Mouse (Mus musculus): Measurements from ENCODE around the gene Fam131b.

The Fam131b gene

DNA sequence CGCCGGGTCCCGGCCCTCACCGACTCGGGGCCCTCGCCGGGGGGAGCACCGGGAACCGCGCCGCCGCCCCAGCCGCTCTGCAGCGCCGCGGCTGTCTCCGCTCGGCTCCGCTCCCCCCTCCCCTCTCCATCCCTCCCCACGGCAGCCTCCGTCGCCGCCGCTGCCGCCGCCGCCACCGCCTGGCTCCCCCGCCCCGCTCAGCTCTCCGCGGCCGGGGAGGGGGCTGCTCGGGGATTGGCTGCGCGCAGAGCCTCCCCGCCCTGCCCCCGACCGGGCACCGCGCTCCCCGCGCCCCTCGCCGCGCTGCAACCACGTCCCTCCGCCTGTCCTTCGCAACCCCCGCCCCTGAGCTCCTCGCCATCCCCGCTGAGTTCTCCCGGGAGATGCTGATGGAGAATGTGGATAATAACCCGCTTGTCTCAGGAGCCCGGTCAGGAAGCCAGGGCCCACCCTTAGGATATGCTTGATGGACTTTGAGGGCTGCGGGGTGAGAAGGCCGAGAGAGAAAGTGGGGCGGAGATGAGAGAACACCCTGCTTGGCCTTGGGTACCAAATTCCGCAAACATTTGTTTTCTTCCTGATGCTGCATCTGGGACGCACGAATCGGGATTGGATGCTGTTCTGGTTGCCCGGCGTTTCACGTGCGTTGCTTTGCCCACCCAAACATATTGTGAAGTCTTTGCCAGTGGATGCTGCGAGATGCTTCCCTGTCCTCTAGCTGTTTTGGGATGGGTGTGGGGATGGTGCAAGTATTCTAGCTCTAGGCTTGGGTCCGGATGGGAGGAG lies at the start of gene Fam131b:
Fam131b (minus strand) TSS at position 162 of the 786 bp plus-strand sequence.
- in situ Hi-C loops (cut with MboI; ENCODE audit: low sequenced_read_pairs) = no loop called here

DNA sequence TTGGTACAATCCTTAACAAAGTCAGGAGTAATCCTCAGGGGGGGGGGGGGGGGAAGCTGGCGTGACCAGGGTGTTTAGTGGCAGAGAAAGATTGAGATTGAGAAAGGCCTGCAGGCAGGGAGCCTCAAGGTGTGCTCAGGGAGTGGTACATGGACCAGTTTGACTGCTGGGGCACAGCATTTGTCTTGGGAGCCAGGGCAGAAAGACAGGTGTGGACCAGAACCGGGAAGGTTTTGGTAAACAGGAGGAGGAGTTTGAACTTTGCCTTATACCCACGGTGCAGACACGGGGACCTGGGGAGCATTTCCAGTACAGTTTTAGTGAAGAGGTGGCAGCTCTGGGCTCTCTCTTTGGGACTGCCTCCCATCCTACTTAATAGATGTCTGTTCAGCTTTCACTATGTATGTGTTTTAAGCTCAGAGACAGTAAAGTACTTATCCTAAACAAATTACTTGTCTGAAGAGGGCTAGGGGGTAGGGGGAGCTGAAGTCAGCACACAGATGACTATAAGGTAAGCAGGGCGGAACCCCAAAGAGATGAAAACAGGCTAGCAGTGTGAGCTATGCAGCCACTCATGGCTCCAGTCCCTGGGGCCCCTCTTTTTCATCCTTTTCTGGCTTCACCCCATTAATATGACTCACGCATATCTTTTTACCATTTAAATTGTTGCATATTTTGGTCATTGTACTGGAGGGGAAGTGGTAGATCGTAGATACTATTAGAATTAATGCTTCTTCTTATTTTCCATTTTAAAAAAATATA lies 49.4 kb upstream of the Fam131b start:
- in situ Hi-C loops (cut with MboI; ENCODE audit: low sequenced_read_pairs) = no loop called here

DNA sequence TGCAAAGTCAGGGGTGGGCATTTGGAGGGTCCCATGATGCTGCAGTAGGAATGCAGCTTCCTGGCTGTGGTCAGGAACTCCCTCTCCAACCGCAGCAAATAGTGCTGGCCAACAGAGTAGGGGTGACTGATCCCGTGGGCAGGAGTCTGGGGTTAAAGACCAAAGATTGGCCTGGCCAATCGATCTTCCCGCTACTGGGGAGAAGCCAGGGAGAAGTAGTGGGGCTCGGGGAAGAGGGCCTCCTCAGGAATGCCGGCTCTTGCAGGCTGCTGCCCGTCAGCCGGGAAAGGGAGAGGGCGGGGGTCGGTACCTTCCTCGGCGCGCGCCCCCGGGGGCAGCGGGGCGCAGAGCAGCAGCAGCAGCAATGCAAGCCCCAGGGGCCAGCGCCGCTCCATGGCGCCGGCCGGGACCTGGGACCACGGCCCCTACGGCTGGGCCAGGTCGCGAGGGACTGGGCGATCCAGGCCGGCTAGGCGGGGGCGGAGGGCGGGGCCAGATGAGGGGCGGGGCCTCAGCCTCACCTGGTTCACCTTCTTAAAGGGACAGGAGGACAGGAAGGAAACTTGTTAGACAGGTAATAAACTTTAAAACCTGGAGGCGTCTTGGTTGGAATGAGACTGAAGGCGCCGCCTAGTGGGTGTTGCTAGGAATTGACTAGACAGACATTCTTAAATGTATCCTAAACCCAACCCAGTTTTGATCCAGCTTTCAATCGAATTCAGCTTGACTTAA lies 48.5 kb upstream of the Fam131b start, which contains the start of gene Epha1:
Epha1 (minus strand) TSS at position 453 of the 732 bp plus-strand sequence.
- in situ Hi-C loops (cut with MboI; ENCODE audit: low sequenced_read_pairs) = no loop called here

DNA sequence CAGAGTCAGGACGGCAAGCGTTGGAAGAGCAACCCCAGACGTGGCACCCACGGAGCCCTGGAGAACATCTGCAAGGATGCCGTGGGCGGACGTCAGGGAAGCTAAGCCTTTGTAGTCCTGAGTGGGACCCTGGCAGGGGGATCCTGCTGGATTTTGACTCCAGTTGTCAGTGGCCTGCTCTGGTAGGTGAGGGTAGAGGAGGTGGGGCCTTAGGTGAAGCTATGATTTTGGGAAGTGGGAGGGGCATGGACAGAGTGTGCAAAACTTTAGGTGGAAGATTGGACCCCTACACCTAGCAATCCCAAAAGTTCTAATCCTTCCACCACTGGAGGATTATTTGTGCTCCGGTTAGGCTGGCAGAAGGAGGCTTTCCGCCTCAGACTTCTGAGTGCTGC lies 48.0 kb upstream of the Fam131b start:
- in situ Hi-C loops (cut with MboI; ENCODE audit: low sequenced_read_pairs) = no loop called here

DNA sequence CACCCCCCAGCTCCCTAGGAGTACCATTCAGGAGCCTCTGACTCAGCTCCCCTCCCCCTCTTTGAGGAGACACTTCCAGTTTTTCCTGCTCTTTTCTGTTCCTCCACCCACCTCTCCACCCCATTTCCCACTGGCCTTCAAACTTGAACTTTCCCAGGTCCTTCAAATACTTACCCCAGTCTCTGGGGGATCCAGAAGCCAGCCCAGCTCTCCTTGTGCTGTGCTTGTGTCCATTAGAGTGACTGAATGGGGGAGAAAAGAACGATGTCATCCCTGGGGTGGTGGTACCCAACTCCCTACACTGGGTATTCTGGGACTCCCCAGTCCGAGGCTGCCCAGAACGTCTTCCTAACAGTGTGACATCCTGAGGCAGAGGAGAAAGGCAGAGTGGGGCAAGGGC lies 47.6 kb upstream of the Fam131b start:
- in situ Hi-C loops (cut with MboI; ENCODE audit: low sequenced_read_pairs) = no loop called here

DNA sequence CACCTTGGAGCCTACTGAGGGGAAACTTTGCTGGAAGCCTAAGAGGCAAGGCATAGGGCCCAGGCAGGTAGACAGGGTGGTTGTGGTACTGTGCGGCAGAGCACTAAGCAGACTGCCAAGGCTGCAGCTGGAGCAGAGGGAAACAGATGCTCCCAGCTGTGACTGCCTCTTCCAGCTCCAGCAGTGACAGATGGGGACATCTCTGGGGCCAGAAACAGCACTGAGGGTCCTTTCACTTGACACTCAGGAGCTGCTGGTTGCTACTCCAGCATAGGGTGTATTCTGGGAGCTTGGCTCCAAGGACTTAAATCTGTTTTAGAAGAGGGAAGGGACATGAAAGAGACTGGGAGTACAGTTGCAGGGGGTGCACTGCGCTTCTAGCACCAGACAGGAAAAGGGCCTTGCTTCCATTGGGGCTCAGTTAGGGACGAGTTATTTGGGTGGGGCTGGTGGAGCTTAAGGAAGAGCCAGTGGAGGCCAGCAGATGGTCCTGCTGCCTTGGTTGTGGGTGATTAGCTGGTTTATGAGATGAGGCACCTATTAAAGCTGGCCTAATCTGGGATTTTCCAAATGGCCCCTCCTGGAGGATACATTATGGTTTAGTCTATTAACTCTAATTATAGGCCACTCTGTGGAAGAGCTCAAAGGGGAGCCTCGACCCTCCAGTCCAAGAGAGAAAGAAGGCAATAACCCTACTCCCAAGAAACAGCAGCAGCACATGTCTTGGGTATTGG lies 46.4 kb upstream of the Fam131b start:
- in situ Hi-C loops (cut with MboI; ENCODE audit: low sequenced_read_pairs) = no loop called here

DNA sequence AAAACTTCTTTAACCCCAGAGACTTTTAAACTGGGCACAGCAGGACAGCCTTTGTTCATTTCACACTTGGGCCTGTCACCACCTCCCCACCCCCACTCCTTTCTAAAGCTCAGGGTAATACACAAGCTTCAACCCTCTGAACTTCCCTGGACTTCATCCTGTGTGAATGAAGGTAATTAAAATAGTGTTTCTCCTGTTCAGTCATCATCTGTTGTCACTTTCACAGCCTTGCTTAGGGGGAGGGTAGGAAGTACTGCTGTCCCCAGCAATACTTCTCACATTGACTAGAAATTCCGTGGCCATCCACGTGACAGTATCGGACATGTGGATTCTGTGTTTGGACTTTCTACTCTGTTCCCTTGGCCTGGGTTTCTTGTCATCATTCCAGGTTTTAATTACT lies 45.4 kb upstream of the Fam131b start:
- in situ Hi-C loops (cut with MboI; ENCODE audit: low sequenced_read_pairs) = no loop called here

DNA sequence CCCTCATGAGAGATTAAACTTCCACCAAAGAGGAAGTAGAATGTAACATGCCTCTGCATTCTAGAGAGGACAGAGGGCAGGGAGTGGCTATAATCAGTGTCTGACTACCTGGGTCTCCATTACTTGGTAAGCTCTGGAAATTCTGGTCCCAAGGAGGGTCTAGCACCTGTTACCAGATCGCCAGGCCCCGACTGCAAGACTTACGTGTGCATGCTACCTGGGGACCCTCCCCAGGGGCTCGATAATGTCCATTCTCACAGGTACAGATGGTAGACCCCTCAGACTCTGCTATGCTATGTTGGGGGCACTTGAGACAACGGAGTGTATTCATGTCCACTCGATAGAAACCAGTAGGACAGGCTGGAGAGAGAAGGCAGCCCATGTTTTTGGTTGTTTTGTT lies 40.8 kb upstream of the Fam131b start:
- in situ Hi-C loops (cut with MboI; ENCODE audit: low sequenced_read_pairs) = no loop called here

DNA sequence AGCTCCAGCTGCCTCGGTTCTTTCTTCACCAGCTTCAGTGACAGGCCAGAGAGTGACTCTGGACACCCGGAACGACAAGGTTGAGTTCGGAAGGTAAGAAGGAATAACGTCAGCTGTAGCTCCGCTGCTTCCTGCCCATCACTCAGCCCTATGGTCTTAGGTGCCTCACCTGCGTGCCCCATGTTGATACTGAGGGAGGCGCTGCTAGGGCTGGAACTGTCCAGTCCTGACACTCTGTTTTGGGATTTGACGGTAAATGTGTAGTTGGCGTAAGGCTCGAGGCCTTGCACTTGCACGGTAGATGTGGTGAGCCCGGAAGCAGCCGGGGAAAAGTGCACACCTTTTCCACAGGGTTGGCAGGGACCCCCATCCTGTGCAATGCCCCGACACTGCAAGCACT lies 40.2 kb upstream of the Fam131b start:
- in situ Hi-C loops (cut with MboI; ENCODE audit: low sequenced_read_pairs) = no loop called here

DNA sequence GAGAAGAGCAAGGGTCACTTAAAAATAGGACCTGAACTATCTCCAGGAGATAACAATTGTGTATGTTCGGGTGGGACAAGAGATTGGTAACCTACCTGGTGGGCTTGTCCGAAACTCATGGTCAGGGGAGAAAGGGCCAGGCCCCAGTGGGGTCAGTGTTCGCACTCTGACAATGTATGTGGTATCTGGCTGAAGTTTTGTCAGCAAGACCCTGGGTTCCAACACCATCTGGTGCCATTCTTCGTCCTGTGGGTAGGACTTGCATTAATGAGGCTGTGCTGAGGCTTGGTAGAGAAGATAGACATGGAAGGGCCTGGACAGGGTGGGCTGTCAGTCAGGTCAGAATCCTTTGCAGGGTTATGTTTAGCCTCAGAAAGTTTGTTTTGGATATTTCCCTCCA lies 39.6 kb upstream of the Fam131b start:
- in situ Hi-C loops (cut with MboI; ENCODE audit: low sequenced_read_pairs) = no loop called here

DNA sequence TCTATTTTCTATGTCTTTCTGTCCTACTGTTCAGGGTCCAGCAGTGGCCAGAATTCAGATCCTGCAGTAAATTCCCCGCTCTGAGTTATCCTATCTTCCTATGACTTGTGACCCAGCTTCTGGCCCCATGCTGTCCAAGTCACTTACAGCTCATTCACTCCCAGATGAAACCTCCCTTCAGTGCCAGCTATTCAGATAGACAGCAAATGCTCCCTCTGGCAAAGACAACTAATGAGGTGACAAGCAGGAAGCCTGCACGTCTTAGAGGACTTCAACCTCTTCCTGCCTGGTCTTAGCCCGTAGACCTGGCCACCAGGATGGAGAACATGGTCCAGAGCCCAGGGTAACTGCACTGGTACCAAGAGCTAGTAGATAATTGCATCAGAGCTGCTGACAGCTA lies 38.5 kb upstream of the Fam131b start:
- in situ Hi-C loops (cut with MboI; ENCODE audit: low sequenced_read_pairs) = no loop called here

DNA sequence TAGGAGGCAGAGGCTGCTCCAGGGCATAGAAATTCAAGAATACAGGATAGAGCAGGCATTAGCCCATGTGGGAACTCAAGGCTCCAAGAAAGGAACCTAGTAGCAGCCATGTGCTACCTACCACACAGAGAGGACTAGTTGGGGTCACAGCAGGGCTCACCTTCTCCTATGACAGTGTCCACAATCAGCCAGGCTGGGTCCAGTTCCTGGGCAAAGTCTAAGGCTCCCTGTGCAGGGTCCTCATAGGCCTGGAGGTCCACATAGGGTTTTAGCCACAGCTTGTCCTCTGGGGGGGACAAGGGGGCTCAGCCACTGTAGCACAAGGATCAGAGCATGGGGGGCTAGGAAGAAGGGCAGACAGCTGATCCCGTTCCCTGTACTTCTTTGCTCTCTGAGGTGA lies 38.1 kb upstream of the Fam131b start:
- in situ Hi-C loops (cut with MboI; ENCODE audit: low sequenced_read_pairs) = no loop called here

DNA sequence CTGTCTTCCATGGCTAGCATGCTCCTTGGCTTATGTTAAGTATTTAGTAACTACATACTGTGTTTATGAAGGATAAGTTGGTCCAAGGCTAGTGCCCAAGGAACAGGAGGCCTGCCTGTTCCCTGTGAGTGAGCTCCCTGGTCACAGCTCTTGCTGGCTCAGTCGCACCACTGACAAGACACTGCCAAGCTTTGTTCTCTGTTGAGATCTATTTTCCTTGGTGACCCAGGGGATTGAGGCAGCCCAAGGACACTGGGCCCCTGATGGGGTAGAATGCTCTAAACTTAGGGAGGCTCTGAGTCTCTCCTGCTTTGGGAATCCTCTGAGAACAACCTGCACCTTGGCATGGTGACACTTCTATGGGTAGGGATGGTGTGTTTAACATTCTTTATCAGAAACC lies 37.6 kb upstream of the Fam131b start:
- in situ Hi-C loops (cut with MboI; ENCODE audit: low sequenced_read_pairs) = no loop called here

DNA sequence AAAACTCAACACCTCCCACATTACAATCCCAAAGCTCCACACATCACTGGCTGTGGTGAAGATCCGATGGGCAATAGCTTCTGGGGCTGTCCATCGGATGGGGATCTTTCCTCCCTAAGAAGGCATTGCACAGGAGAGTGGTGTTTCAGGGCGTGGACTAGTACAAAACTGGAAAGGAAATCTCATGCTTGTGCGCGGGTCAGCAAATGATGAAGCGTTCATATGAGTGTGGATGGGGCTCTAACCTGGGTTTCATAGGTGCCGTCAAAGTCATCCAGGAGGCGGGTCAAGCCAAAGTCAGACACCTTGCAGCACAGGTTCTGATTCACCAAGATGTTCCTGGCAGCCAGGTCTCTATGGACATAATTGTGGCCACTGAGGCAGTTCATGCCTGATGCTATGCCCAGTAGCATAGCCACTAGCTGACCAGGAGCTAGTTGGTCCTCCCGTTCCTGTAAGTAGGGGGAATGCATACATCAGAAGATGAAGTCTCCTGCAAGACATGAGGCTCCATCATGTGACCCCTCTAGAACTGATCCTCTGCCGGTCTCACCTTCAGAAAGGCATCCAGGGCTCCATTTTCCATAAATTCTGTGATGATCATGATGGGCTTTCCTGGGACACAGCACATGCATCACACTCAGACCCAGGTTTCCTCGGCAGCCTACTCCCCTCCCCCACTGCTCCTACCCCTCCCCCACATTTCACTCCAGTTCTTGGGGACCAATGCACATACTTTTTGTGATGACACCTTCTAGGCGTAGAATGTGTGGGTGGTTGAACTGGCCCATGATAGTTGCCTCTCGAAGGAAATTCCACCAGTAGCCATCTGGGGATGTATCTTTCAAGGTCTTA lies 36.8 kb upstream of the Fam131b start:
- in situ Hi-C loops (cut with MboI; ENCODE audit: low sequenced_read_pairs) = no loop called here

DNA sequence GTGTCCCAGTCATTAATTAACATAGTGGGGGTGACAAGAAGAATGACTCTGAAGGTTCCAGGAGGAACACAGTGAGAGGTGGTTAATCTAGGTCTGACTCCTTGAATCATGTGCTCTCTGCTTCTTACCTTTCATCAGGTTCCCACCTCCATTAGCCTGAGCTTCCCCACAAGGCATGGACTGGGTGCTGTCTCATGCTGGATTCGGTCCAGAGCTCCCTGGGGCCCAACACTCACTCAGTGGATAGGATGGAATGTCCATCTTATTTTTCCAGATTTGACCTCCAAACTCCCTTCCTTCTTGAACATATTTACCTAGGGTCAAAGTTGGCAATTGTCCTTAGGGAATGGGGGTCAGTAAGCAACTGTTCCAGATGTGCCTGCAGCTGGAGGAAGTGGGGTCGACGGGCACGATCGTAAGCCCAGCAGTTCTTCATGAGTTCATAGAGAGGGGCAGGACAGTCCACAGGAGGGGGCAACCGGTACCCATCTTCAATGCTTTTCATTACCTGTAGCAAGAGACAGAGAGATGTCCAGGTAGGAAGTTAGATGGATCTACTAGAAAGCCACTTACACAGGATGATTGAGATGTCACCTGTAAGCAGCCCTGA lies 35.9 kb upstream of the Fam131b start:
- in situ Hi-C loops (cut with MboI; ENCODE audit: low sequenced_read_pairs) = no loop called here

DNA sequence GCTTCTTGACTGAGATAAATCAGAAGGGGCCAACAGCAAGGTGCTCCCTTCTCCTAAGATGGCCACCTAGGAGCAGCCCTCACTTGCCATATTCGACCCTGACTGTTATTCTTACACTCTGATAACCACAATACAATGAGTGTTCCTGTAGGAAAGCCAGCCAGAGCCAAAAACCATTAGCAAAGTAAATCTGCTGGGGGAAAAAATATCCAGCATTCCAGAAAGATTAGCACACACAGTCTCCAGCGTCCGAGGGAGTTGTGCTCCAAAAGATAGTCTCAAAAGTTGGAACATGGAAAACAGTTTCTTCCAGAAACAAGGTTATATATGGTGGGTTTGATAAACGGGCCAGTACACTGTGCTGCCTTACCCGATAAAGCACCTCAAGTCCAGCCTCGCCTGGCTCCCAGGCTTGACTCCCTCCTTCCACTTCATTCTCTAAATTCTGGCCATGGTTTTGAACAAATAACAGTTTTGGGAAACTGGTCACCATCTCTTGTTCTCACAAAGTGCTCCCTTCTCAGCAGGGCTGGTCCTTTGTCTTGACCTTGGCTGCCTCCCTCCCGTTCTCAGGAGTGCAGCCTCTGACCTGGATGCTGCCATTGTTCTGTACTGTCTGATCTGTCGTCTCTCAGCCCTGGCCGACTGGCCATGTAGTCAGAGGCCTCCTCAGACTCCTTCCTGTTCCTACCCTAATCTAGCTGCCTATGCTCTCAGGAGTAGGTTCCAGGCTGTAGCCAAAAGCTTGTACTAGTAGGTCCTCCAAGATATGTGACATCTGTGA lies 35.1 kb upstream of the Fam131b start:
- in situ Hi-C loops (cut with MboI; ENCODE audit: low sequenced_read_pairs) = no loop called here

DNA sequence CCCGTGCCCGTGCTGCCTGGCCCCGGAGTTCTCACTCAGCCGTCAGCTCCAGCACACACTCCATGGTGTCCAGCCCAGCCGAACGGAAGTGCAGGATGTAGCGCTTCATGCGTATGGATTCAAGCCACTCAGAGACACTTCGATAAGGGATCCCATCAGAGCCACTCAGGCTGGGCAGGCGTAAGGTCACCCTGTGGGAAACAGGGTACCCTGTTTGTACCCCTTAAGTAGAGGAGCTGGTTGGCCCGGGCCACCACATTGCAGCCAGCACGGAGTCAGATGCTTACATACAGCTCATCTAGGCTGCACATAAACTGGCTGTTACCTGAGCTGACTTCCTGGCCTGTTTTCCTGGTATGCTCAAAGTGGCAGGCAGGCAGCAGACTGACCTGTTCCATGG lies 34.5 kb upstream of the Fam131b start:
- in situ Hi-C loops (cut with MboI; ENCODE audit: low sequenced_read_pairs) = no loop called here

DNA sequence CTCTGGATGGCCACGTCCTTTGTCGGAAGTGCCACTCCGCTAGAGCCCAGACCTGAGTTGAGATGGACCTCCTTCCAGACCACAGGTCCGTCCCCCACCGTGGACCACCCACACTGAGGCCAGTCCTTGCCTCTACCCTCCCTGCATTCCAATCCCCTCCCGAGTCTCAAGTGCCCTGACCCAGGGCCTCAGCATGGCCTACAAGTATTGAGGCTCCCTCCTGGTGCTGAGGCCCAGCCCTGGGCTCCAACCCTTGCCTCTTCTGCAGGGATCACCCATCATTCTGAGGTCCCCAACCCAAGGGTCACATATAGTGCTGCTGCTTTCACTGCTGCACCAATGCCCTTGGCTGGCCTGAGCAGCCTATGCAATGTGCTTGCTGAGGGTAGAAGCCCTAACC lies 33.5 kb upstream of the Fam131b start:
- in situ Hi-C loops (cut with MboI; ENCODE audit: low sequenced_read_pairs) = no loop called here

DNA sequence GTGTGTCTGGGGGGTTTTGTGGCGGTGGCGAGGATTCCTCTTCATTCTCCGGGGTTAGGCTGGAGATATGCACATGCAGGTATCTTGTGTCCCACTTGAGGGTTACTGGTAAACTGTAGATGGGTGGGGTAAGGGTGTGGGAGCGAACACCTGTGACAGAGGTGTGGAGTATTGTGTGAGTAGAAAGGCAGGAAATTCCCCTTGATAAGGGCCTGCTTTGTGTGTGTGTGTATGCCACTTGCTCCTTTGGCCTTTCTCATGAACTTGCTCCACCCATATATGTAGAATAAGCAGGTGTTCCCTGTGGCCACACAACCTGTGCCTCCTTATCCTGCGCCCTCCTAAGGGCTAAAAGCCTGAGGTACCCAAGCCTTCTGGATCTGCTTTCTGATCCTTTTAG lies 32.5 kb upstream of the Fam131b start:
- in situ Hi-C loops (cut with MboI; ENCODE audit: low sequenced_read_pairs) = no loop called here

Measured in CH12F3 (cell line).